Mouse (Mus musculus) midbrain, embryonic 12.5 days (tissue): ENCODE results near the gene Rufy4. TPM values are rescaled to one million over a fixed set of nuclear protein-coding genes. Genes with fewer than 3 reads are reported as not detected.

Source experiments
- ATAC-seq: fragments of 200-750 bp; cut with Nextera tagmentation; 2 replicates; pipeline ENCODE4 v1.8.0; 2017; ENCODE audit warnings: low read depth, moderate TSS enrichment, moderate library complexity; ENCODE audit not compliant: low FRiP score
- H3K27ac ChIP-seq: fragments of 300-500 bp; sonication (generic); replicated peaks from 2 replicates; pipeline ENCODE4 v1.5.1; 2016; ENCODE audit warnings: mild to moderate bottlenecking
- H3K27me3 ChIP-seq: fragments of 300-500 bp; sonication (generic); 2 replicates; pipeline ENCODE4 v1.6.1; 2016; ENCODE audit warnings: mild to moderate bottlenecking
- H3K36me3 ChIP-seq: fragments of 300-500 bp; sonication (generic); 2 replicates; pipeline ENCODE4 v1.6.1; 2016
- H3K4me1 ChIP-seq: fragments of 300-500 bp; sonication (generic); 2 replicates; pipeline ENCODE4 v1.6.1; 2016
- H3K4me2 ChIP-seq: fragments of 300-500 bp; sonication (generic); replicated peaks from 2 replicates; pipeline ENCODE4 v1.6.1; 2016; ENCODE audit warnings: mild to moderate bottlenecking, moderate library complexity
- H3K4me3 ChIP-seq: fragments of 300-500 bp; sonication (generic); 2 replicates; pipeline ENCODE4 v1.5.1; 2016; ENCODE audit warnings: mild to moderate bottlenecking
- H3K9ac ChIP-seq: fragments of 300-500 bp; sonication (generic); replicated peaks from 2 replicates; pipeline ENCODE4 v1.6.1; 2016; ENCODE audit warnings: mild to moderate bottlenecking, moderate library complexity
- H3K9me3 ChIP-seq: fragments of 300-500 bp; sonication (generic); 2 replicates; pipeline ENCODE4 v1.6.1; 2016; ENCODE audit warnings: mild to moderate bottlenecking
- WGBS: fragments of 180-500 bp; shearing (Covaris S2); methylation state at CpG from one replicate; pipeline ENCODE4 v1.1.7; 2016; 5-methylcytosine and 5-hydroxymethylcytosine counted together
- polyA plus RNA-seq: library from polyadenylated mRNA; unstranded; fragments of >200 nt; fragmentation: Nextera tagmentation; extraction: Ambion mirVana; gene quantifications from 2 replicates; pipeline ENCODE4 v1.2.1, GENCODE M21; 2016

Rufy4 gene
- polyA plus RNA-seq, 1 experiment from 2014 or later = 0.37 TPM

- WGBS = 47% methylated on average over 6 of the region's 6 CpGs
- Histone ChIP-seq H3K4me3 (no peak overlapping the region), H3K36me3 (no peaks in the 10 kb centered on the region), H3K9ac (peak overlapping the region; percentile 24; the same call in 1 of the 2 replicates), H3K27ac (peak overlapping the region; percentile 25; the same call in 1 of the 2 replicates), H3K9me3 (no peaks in the 10 kb centered on the region), H3K4me2 (no peak overlapping the region; the same call in 1 of the 2 replicates), H3K27me3 (peaks cover 25% of the 10 kb centered on the region), H3K4me1 (peaks cover 25% of the 10 kb centered on the region)
- ATAC-seq = no peak
Measured at GRCm38 (mm10) chr1:74091611-74092224, 33.6 kb upstream of the Rufy4 start.

DNA sequence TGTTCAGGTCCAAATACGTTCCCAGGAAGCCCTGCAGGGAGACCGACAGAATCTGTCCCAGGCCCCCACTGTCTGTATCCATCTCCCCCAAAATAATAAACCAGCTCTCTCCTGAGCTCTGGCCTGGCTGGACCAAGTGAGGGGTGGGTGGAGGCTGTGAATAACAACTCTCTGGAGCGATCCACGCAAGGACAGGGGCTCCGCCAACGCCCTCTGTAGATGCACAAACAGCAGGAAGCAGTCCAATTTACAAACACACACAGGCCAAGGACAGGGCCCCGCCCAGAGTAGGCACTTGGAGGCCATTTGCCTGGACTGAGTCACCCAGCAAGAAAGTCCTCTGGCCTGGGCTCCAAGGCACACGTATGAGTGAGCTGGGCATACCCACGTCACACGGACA lies 33.1 kb upstream of the Rufy4 start:
- H3K27ac ChIP-seq = no peak overlapping the region
- 59% methylated on average over 10 of the region's 10 CpGs for WGBS
- H3K36me3 ChIP-seq = no peaks in the 10 kb centered on the region
- H3K4me1 ChIP-seq = peaks cover 25% of the 10 kb centered on the region
- no peaks in the 10 kb centered on the region for H3K9me3 ChIP-seq
- no peak for ATAC-seq
- no peak overlapping the region for H3K4me3 ChIP-seq
- H3K27me3 ChIP-seq = peaks cover 29% of the 10 kb centered on the region
- H3K4me2 ChIP-seq = no peak overlapping the region
- H3K9ac ChIP-seq = no peak overlapping the region

- peaks cover 33% of the 10 kb centered on the region for H3K4me1 ChIP-seq
- no peak for ATAC-seq
Measured at GRCm38 (mm10) chr1:74093447-74093846, 31.9 kb upstream of the Rufy4 start.

DNA sequence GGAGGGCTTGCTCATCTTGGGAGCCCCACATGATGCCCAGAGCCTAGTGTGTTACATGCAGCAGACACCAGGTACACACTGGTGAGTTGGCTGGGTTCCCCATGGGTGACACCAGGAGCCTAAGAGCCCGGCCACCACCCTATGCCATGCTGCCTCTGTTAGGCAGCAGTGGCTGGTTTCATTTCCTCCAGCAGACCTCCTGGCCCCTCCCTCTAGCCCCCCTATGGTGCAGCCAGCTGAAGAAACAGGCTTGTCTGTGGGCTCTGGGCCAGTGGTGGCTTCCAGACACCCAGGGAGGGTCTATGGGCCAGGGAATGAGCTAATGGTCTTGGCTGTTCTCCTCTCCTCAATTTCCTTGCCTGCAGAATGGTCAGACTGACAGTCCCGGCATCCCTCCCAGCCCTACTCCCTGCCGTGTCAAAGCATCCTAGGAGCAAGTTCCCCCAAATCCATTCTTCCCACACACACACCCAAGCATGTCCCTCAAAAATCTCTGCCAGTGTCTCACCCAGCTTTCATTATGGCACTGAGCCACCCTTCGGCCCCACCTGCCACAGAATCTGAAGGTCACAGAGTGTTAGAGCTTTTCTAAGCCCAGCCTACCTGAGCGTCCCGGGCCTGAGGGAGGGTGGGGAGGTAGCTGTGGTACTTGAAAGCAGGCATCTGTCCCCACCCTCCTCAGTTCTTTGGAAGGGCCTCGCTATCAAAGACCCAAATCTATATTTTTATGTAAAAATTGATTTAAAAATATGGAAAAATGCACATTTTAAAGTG lies 30.7 kb upstream of the Rufy4 start:
- peaks cover 53% of the 10 kb centered on the region for H3K27me3 ChIP-seq
- H3K27ac ChIP-seq = no peak overlapping the region

More at GRCm38 (mm10) chr1:74093447-74093846, 31.9 kb upstream of the Rufy4 start:
- H3K9ac ChIP-seq = no peak overlapping the region
- no peak overlapping the region for H3K4me3 ChIP-seq
- 75% methylated on average over 5 of the region's 5 CpGs for WGBS
- no peak overlapping the region for H3K4me2 ChIP-seq
- no peaks in the 10 kb centered on the region for H3K36me3 ChIP-seq
- H3K27ac ChIP-seq = no peak overlapping the region
- H3K27me3 ChIP-seq = peaks cover 41% of the 10 kb centered on the region
- H3K9me3 ChIP-seq = no peaks in the 10 kb centered on the region

GRCm38 (mm10) chr1:74095296-74095695 lies 30.0 kb upstream of the Rufy4 start:
- Histone ChIP-seq H3K9ac (no peak overlapping the region), H3K4me1 (peaks cover 47% of the 10 kb centered on the region), H3K4me2 (no peak overlapping the region), H3K36me3 (no peaks in the 10 kb centered on the region), H3K4me3 (no peak overlapping the region), H3K27ac (no peak overlapping the region), H3K9me3 (no peaks in the 10 kb centered on the region), H3K27me3 (peaks cover 60% of the 10 kb centered on the region)
- 59% methylated on average over 6 of the region's 6 CpGs for WGBS
- no peak for ATAC-seq

More for the DNA sequence above, 30.7 kb upstream of the Rufy4 start:
- Histone ChIP-seq H3K36me3 (no peaks in the 10 kb centered on the region), H3K9ac (no peak overlapping the region), H3K4me3 (no peak overlapping the region), H3K4me1 (peaks cover 45% of the 10 kb centered on the region), H3K9me3 (no peaks in the 10 kb centered on the region), H3K4me2 (no peak overlapping the region)
- no peak for ATAC-seq
- 56% methylated on average over 7 of the region's 7 CpGs for WGBS

GRCm38 (mm10) chr1:74095728-74096127 lies 29.6 kb upstream of the Rufy4 start:
- H3K4me3 ChIP-seq = no peak overlapping the region
- no peaks in the 10 kb centered on the region for H3K9me3 ChIP-seq
- no peak overlapping the region for H3K27ac ChIP-seq
- no peaks in the 10 kb centered on the region for H3K36me3 ChIP-seq
- ATAC-seq = no peak
- H3K4me2 ChIP-seq = no peak overlapping the region
- peaks cover 46% of the 10 kb centered on the region for H3K4me1 ChIP-seq
- 52% methylated on average over 3 of the region's 3 CpGs for WGBS
- peaks cover 64% of the 10 kb centered on the region for H3K27me3 ChIP-seq
- no peak overlapping the region for H3K9ac ChIP-seq

- peaks cover 64% of the 10 kb centered on the region for H3K27me3 ChIP-seq
- peaks cover 39% of the 10 kb centered on the region for H3K4me1 ChIP-seq
- under 1% methylated on average over 55 of the region's 58 CpGs for WGBS
Measured at GRCm38 (mm10) chr1:74098004-74099000, 27.0 kb upstream of the Rufy4 start.

DNA sequence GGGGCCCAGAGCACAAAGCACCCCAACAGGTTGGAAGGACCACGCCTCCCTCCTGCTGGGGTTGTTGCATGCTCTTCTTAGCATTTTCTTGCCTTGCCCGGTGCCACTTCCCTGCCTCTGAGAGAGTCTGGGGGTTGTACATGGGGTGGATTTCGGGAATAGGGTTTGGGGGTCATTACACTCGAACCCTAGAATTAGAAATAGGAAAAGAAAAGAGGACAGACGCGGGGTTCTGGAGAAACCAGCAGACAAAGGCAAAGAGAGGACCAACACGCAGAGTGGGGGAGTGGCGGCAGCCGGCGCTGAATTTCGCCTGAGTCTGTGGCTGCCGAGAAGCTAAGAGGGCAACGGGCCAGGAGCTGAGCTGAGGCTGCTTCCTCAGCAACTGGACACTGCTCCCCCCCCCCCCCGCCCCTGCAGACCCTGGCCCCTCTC lies 26.3 kb upstream of the Rufy4 start:
- peaks cover 46% of the 10 kb centered on the region for H3K4me1 ChIP-seq
- ATAC-seq = peak; percentile 14; the same call in 1 of the 2 replicates
- peaks cover 64% of the 10 kb centered on the region for H3K27me3 ChIP-seq
- H3K27ac ChIP-seq = peak overlapping the region; percentile 75
- no peaks in the 10 kb centered on the region for H3K36me3 ChIP-seq
- H3K9ac ChIP-seq = peak overlapping the region; percentile 75
- WGBS = 0% methylated on average over 13 of the region's 14 CpGs
- H3K4me2 ChIP-seq = peak overlapping the region; percentile 93
- no peaks in the 10 kb centered on the region for H3K9me3 ChIP-seq
- peak overlapping the region; percentile 58 for H3K4me3 ChIP-seq

More at GRCm38 (mm10) chr1:74098004-74099000, 27.0 kb upstream of the Rufy4 start:
- H3K36me3 ChIP-seq = no peaks in the 10 kb centered on the region
- no peaks in the 10 kb centered on the region for H3K9me3 ChIP-seq
- peak; percentile 66 for ATAC-seq
- H3K9ac ChIP-seq = peak overlapping the region; percentile 75
- peak overlapping the region; percentile 93 for H3K4me2 ChIP-seq
- H3K4me3 ChIP-seq = peak overlapping the region; percentile 58
- H3K27ac ChIP-seq = peak overlapping the region; percentile 75

- Histone ChIP-seq H3K27me3 (peaks cover 32% of the 10 kb centered on the region), H3K4me2 (peak overlapping the region; percentile 31; the same call in 1 of the 2 replicates), H3K9ac (no peak overlapping the region; the same call in 1 of the 2 replicates), H3K4me1 (peaks cover 52% of the 10 kb centered on the region), H3K9me3 (no peaks in the 10 kb centered on the region), H3K27ac (peak overlapping the region; percentile 87), H3K4me3 (no peak overlapping the region), H3K36me3 (no peaks in the 10 kb centered on the region)
- peak; percentile 79 for ATAC-seq
- 8% methylated on average over 6 of the region's 6 CpGs for WGBS
Measured at GRCm38 (mm10) chr1:74103654-74104353, 21.5 kb upstream of the Rufy4 start.

DNA sequence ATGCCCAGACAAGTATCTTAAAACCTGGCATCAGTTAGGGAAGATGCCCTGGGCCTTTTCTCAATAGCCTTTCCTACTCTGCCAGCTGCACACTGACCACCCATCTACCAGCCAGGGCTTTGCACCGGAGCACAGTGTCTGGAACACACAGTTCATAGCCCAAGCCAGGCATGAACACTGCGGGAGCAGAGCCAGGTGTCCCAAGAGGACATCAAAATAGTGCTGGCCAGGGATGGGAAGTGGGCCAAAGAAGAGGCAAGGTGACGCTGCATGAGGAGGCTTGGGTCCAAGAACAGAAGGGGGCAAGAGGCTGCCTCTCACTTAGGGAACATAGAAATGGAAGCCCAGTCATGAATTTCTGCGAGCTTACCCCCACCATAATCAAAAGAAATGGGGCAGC lies 19.7 kb upstream of the Rufy4 start:
- Histone ChIP-seq H3K4me3 (no peak overlapping the region), H3K36me3 (no peaks in the 10 kb centered on the region), H3K4me1 (peaks cover 57% of the 10 kb centered on the region), H3K9me3 (no peaks in the 10 kb centered on the region), H3K4me2 (no peak overlapping the region), H3K27ac (no peak overlapping the region), H3K27me3 (peaks cover 20% of the 10 kb centered on the region), H3K9ac (no peak overlapping the region)
- ATAC-seq = no peak
- 92% methylated on average over 4 of the region's 4 CpGs for WGBS

DNA sequence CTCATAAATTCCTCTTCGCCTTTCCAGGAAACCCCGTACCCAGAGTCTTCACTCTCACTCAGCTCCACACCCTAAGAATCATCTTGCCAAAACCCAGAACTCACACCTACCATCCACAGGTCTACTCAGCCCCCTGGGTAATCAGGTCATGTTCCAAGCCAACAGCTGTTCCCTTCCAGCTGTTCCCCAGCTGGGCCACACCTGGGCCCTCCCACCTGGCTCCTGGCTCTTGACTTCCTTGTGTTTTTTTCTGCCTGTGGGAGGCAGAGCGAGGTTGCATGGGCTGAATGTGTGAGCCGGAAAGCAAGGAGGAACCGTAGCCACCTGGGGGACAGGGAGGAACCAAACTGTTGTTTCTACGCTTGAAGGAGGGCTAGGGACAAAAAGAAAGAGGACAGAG lies 19.1 kb upstream of the Rufy4 start:
- ATAC-seq = no peak
- H3K27ac ChIP-seq = no peak overlapping the region
- H3K4me2 ChIP-seq = no peak overlapping the region
- H3K9ac ChIP-seq = no peak overlapping the region
- no peaks in the 10 kb centered on the region for H3K9me3 ChIP-seq
- 71% methylated on average over 6 of the region's 6 CpGs for WGBS
- H3K4me3 ChIP-seq = no peak overlapping the region
- H3K4me1 ChIP-seq = peaks cover 63% of the 10 kb centered on the region
- no peaks in the 10 kb centered on the region for H3K36me3 ChIP-seq
- peaks cover 17% of the 10 kb centered on the region for H3K27me3 ChIP-seq
